Mouse (Mus musculus) intestine, embryonic 14.5 days (tissue): ENCODE measurements around the gene Rpl14. TPM values are rescaled to one million over a fixed set of nuclear protein-coding genes. Genes with fewer than 3 reads are reported as not detected.
A peak's percentile ranks its signal among the peaks of the same experiment; 100 is the strongest.

Experiments used
- ATAC-seq: fragments of 200-750 bp; cut with Nextera tagmentation; replicated peaks from 2 replicates; pipeline ENCODE4 v1.8.0; 2017; ENCODE audit warnings: low read depth, moderate number of reproducible peaks, moderate TSS enrichment, moderate library complexity; ENCODE audit not compliant: low FRiP score, low TSS enrichment
- DNase-seq: peaks from one replicate; pipeline ENCODE4 v3.0.0-alpha.2; 2018; ENCODE audit warnings: low spot score
- H3K27ac ChIP-seq: fragments of 300-500 bp; sonication (generic); 2 replicates; pipeline ENCODE4 v1.5.1; 2014; ENCODE audit warnings: low read depth, mild to moderate bottlenecking, control low read depth
- H3K27me3 ChIP-seq: fragments of 300-500 bp; sonication (generic); replicated peaks from 2 replicates; pipeline ENCODE4 v1.6.1; 2014; ENCODE audit warnings: low read length, control low read depth; ENCODE audit not compliant: control insufficient read depth, insufficient read depth
- H3K36me3 ChIP-seq: fragments of 300-500 bp; sonication (generic); 2 replicates; pipeline ENCODE4 v1.6.1; 2014; ENCODE audit warnings: low read length, control low read depth; ENCODE audit not compliant: control insufficient read depth, insufficient read depth
- H3K4me1 ChIP-seq: fragments of 300-500 bp; sonication (generic); replicated peaks from 2 replicates; pipeline ENCODE4 v1.6.1; 2014; ENCODE audit warnings: low read length, control low read depth, mixed read lengths; ENCODE audit not compliant: control insufficient read depth, insufficient read depth
- H3K4me2 ChIP-seq: fragments of 300-500 bp; sonication (generic); 2 replicates; pipeline ENCODE4 v1.6.1; 2014; ENCODE audit warnings: low read length
- H3K4me3 ChIP-seq: fragments of 300-500 bp; sonication (generic); 2 replicates; pipeline ENCODE4 v1.5.1; 2014; ENCODE audit warnings: low read depth, low read length, control low read depth, mixed read lengths
- H3K9ac ChIP-seq: fragments of 300-500 bp; sonication (generic); 2 replicates; pipeline ENCODE4 v1.6.1; 2014; ENCODE audit warnings: mild to moderate bottlenecking, low read length
- H3K9me3 ChIP-seq: fragments of 300-500 bp; sonication (generic); 2 replicates; pipeline ENCODE4 v1.6.1; 2016; ENCODE audit warnings: low read length, control low read depth; ENCODE audit not compliant: control insufficient read depth
- WGBS: fragments of 180-500 bp; shearing (Covaris S2); extraction: QIAGEN DNeasy Blood & Tissue Kit; methylation state at CpG from one replicate; pipeline ENCODE4 v1.1.7; 2014; 5-methylcytosine and 5-hydroxymethylcytosine counted together
- polyA plus RNA-seq: library from polyadenylated mRNA; unstranded; fragments of >200 nt; fragmentation: Nextera tagmentation; extraction: Ambion mirVana; gene quantifications from 2 replicates; pipeline ENCODE4 v1.2.1, GENCODE M21; 2014

Gene Rpl14
- polyA plus RNA-seq, 1 experiment from 2014 or later: 1,204 TPM

DNA sequence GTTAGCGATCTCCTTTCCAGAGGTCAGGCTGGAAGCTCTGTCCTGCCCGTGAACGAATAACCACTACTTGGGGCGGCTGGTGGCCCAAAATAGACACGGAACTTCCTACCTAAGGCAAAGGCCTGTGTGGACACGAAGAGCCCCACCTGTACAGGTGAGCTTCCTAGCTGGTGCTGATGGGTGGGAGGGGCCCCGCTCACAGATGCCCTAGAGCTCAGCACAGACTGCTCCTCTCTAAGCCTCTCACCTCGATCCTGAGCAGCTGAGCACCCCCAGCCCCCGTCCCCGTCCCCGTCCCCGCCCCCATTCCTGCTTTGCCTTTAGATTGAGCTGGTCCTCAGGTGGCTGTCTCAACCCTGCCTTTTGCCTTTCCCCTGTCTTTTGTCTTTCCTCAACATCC lies 32.7 kb downstream of the Rpl14 start:
- no peak for ATAC-seq

DNA sequence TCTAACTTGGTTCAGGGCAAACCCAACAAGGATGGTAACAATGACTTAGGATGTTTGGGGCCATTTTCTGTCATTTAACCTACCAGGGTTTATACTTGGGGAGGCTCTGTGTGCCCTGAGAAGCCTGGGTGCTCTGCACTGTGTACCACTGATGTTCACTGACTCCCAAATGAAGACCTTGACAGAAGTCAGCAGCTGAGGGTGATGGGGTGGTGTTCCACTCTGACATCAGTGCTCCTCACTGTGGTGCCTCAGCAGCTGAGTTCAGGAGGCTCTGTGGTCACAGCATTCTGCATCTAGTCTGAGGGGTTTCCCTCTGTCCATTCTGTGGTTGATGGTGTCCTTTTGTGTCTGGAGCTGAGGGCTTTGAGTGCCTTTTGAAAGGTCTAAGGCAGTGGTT lies 39.8 kb downstream of the Rpl14 start:
- Histone ChIP-seq H3K36me3 (no peaks in the 10 kb centered on the region), H3K9ac (no peak overlapping the region), H3K4me2 (no peak overlapping the region), H3K4me1 (no peaks in the 10 kb centered on the region), H3K27me3 (no peaks in the 10 kb centered on the region), H3K4me3 (no peak overlapping the region), H3K9me3 (peaks cover 12% of the 10 kb centered on the region), H3K27ac (no peak overlapping the region)
- DNase-seq: no peak
- no peak for ATAC-seq

More for the DNA sequence above, 32.7 kb downstream of the Rpl14 start:
- H3K9ac ChIP-seq: no peak overlapping the region
- H3K4me2 ChIP-seq: no peak overlapping the region
- H3K4me1 ChIP-seq: no peaks in the 10 kb centered on the region; the same call in none of the 2 replicates
- no peak overlapping the region for H3K4me3 ChIP-seq
- WGBS: 45% methylated on average over 12 of the region's 12 CpGs
- no peak for DNase-seq
- peaks cover 12% of the 10 kb centered on the region for H3K9me3 ChIP-seq
- no peaks in the 10 kb centered on the region for H3K36me3 ChIP-seq
- H3K27ac ChIP-seq: no peak overlapping the region
- no peaks in the 10 kb centered on the region for H3K27me3 ChIP-seq

DNA sequence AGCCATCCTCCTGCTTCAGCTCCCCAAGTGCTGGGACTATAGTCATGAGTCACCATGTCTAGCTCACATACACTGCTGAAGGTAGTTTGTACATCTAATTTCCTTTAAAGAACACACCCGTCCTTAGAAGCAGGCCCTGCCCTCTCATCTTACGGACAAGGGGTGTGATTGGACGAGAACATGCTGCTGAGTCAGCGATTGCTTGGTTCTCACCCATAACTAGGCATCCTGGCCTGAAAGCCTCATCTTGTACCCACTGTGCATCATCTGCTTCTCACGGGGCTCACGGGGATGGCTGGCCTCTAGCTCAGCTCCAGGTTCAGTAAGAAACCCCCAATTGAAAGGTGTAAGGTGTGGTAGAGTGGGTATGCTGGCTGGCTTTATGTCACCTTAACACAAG lies 42.8 kb downstream of the Rpl14 start:
- Histone ChIP-seq H3K27ac (no peak overlapping the region), H3K9me3 (no peaks in the 10 kb centered on the region), H3K27me3 (no peaks in the 10 kb centered on the region), H3K9ac (no peak overlapping the region), H3K4me1 (no peaks in the 10 kb centered on the region), H3K4me3 (no peak overlapping the region), H3K4me2 (no peak overlapping the region), H3K36me3 (no peaks in the 10 kb centered on the region)
- no peak for DNase-seq
- no peak for ATAC-seq
- WGBS: 88% methylated on average over 6 of the region's 6 CpGs

DNA sequence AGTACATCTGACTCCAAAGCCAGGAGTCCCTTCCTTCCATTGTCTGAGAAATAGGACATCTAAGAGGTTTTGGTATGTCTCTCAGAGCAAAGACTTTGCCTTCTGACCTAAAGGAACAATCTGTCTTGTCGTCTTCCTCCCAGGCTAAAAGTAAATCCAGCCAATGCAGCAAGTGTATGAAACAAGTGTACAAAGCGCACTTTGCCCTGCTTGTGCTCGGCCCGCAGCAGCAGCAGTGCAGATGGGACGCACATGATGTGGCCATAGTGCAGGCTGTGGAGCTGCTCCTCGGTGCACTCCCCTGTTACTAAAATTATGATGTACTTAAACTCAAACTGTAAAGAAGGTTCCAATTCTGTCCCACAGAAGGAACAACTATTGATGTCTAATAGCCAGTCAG lies 46.9 kb downstream of the Rpl14 start:
- Histone ChIP-seq H3K27me3 (0 out of 2 replicates have a peak, but pooled peaks cover 5% of the 10 kb centered on the region), H3K9ac (no peak overlapping the region), H3K4me1 (peaks cover 6% of the 10 kb centered on the region; the same call in 1 of the 2 replicates), H3K27ac (no peak overlapping the region), H3K9me3 (peaks cover 7% of the 10 kb centered on the region; the same call in 1 of the 2 replicates), H3K4me3 (no peak overlapping the region), H3K36me3 (no peaks in the 10 kb centered on the region), H3K4me2 (no peak overlapping the region)
- DNase-seq: no peak
- ATAC-seq: no peak
- 78% methylated on average over 6 of the region's 6 CpGs for WGBS

DNA sequence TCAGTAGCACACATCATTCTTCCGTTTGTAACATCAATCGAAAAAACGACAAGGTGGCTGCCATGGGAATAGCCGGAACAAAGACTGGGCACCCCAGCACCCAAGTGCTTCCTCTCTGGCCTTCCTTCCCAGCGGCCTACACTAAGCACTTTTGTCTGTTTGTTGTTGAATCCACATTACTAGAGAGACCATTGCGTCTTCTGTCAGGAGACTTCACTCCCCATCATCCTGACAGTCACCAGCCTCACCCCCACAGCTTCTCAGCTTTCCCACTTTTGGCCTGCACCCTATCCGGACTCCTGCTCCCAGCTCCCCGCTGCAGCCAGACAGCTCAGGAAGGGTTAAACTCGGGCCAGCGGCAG lies 48.1 kb downstream of the Rpl14 start:
- no peaks in the 10 kb centered on the region for H3K36me3 ChIP-seq
- peak overlapping the region; percentile 25 for H3K4me3 ChIP-seq
- 21% methylated on average over 10 of the region's 10 CpGs for WGBS
- peaks cover 7% of the 10 kb centered on the region; the same call in 1 of the 2 replicates for H3K9me3 ChIP-seq
- peaks cover 6% of the 10 kb centered on the region; the same call in 1 of the 2 replicates for H3K4me1 ChIP-seq
- H3K27me3 ChIP-seq: 0 out of 2 replicates have a peak, but pooled peaks cover 5% of the 10 kb centered on the region
- no peak overlapping the region for H3K27ac ChIP-seq
- DNase-seq: no peak
- ATAC-seq: no peak
- 0 out of 2 replicates have a peak overlapping the region, but pooled peaks have one; percentile 1 for H3K9ac ChIP-seq
- peak overlapping the region; percentile 49 for H3K4me2 ChIP-seq

DNA sequence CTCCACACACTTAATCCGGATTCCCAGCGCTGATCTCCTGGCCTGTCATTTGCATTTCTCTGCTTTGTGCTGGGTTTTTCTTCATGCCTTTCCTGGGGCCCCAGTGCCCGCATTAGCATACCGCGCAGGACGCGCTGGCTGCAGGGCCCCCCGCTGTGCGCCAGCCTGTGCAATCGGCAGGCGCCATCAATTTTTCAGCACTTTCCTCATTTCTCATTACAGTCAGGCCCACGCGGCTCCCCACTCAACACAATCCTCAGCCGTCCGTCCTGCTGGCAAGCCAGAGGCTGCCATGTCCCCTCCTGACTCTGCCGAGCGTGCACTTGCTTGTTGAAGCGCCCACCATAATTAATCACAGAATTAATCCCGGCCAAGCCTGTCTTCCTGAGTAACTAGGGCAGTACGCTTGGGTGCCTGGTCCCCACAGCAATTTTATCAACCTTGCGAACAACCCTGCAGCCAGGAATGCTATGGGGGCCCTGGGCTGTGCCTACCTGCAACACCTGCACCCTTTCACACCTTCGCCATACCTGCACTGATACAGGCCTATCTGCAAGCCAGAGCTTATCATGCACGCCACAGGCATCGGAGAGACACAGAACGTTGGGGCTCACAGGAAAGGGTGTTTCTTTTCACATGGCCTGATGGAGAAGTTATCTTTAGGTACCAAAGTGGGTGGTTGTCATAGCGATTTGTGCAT lies 48.6 kb downstream of the Rpl14 start:
- peak overlapping the region; percentile 49 for H3K4me2 ChIP-seq
- 0 out of 2 replicates have a peak overlapping the region, but pooled peaks have one; percentile 1 for H3K9ac ChIP-seq
- no peak for ATAC-seq
- peak overlapping the region; percentile 25 for H3K4me3 ChIP-seq
- peak; percentile 56 for DNase-seq
- no peak overlapping the region for H3K27ac ChIP-seq
- H3K36me3 ChIP-seq: no peaks in the 10 kb centered on the region
- peaks cover 6% of the 10 kb centered on the region; the same call in 1 of the 2 replicates for H3K4me1 ChIP-seq
- WGBS: 11% methylated on average over 26 of the region's 26 CpGs
- H3K27me3 ChIP-seq: 0 out of 2 replicates have a peak, but pooled peaks cover 5% of the 10 kb centered on the region
- H3K9me3 ChIP-seq: peaks cover 7% of the 10 kb centered on the region; the same call in 1 of the 2 replicates

DNA sequence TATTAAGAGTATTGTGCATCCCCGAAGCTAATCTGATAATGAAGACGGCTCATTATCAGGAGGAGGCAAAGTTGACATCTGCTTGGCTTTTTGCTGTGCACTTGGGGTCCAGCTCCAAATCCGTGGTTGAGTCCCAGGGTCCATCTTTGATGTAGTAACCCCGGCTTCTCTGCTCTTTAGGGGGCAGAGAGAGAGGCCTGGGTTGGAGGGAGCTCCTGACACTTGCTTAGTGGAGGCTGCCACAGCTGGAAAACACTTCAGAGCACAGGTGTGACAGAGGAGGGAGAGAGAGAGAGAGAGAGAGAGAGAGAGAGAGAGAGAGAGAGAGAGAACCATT lies 49.1 kb downstream of the Rpl14 start:
- no peak overlapping the region for H3K9ac ChIP-seq
- WGBS: 46% methylated on average over 4 of the region's 4 CpGs
- H3K4me2 ChIP-seq: no peak overlapping the region
- no peak overlapping the region for H3K27ac ChIP-seq
- no peak for DNase-seq
- H3K9me3 ChIP-seq: peaks cover 7% of the 10 kb centered on the region; the same call in 1 of the 2 replicates
- no peak for ATAC-seq
- H3K4me1 ChIP-seq: peaks cover 6% of the 10 kb centered on the region; the same call in 1 of the 2 replicates
- 0 out of 2 replicates have a peak, but pooled peaks cover 5% of the 10 kb centered on the region for H3K27me3 ChIP-seq
- no peaks in the 10 kb centered on the region for H3K36me3 ChIP-seq
- no peak overlapping the region for H3K4me3 ChIP-seq
